In the genomic region with DNA sequence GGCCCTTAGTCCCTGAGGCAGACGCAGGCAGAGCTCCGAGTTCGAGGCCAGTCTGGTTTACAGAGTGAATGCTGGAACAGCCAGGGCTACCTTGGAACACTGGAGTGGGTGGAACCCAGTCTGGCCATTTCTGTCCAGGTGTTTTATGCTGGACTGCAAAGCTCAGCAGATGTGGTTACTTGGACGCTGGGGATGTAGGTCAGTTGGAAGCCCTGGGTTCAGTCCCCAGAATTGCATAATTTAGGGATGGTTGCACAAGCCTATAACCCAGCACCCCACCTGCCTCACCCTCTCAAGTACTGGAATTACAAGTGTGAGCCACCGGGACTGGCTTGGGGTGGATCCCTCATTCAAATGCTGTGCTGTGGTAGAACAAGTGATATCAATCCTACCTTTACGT, we compare ENCODE assay signal across 16 mouse cellular contexts.
"Had no signal": no experiment of that assay in that cellular context is flagged by ENCODE, and none has a peak within 500 bp of the region (broad histone marks: within the 10 kb centered on the region; RNA-seq: fewer than 3 reads in every experiment).

No protein-coding gene starts in this region.

- H3K27ac ChIP-seq: kidney, embryonic 15.5 days; limb, embryonic 13.5 days; macrophage; midbrain, embryonic 15.5 days; neural tube, embryonic 12.5 days had no signal

- ATAC-seq: lung, postnatal 0 days; midbrain, embryonic 15.5 days had no signal

- DNase-seq: kidney, adult 2 months; kidney, postnatal 14 days; left cerebral cortex, postnatal 4 days; lung, adult 2 months; right cerebral cortex, postnatal 4 days; spleen, adult 18-20 months; thymus, adult 18-20 months; thymus, postnatal 14 days had no signal

- H3K4me1 ChIP-seq: kidney, embryonic 15.5 days; limb, embryonic 13.5 days; midbrain, embryonic 15.5 days; neural tube, embryonic 12.5 days had no signal

- H3K4me2 ChIP-seq: kidney, embryonic 15.5 days; limb, embryonic 13.5 days; midbrain, embryonic 11.5 days; midbrain, embryonic 15.5 days; neural tube, embryonic 12.5 days had no signal

- H3K27me3 ChIP-seq: kidney, embryonic 15.5 days; limb, embryonic 13.5 days; megakaryocyte, embryonic 14.5 days; midbrain, embryonic 15.5 days; neural tube, embryonic 12.5 days had no signal

- H3K9me3 ChIP-seq: kidney, embryonic 15.5 days; limb, embryonic 13.5 days; megakaryocyte, embryonic 14.5 days; midbrain, embryonic 15.5 days; neural tube, embryonic 12.5 days had no signal

- H3K36me3 ChIP-seq: kidney, embryonic 15.5 days; limb, embryonic 13.5 days; midbrain, embryonic 15.5 days; neural tube, embryonic 12.5 days had no signal

- H3K9ac ChIP-seq: kidney, embryonic 15.5 days; limb, embryonic 13.5 days; midbrain, embryonic 15.5 days; neural tube, embryonic 12.5 days had no signal

- H3K4me3 ChIP-seq: kidney, embryonic 15.5 days; limb, embryonic 13.5 days; megakaryocyte, embryonic 14.5 days; midbrain, embryonic 15.5 days; neural tube, embryonic 12.5 days had no signal
